Mouse (Mus musculus) liver, adult 2 months (tissue): ENCODE measurements at regions not wholly inside any gene's neighbourhood (a gene's known extent, or its start where the extent isn't known, plus 50 kb on each side); places are given as distances from the start of the nearest gene placed in this dataset.

Source experiments
- CTCF ChIP-seq: fragments of 200-500 bp; IDR thresholded peaks from 2 replicates; pipeline ENCODE4 v1.5.1; 2011; ENCODE audit warnings: low read depth, low read length, control low read depth
- POLR2A ChIP-seq: fragments of 200-500 bp; IDR thresholded peaks from 2 replicates; pipeline ENCODE4 v1.6.1; 2011; ENCODE audit warnings: low read length, control low read depth; ENCODE audit not compliant: insufficient read depth; ENCODE audit errors: extremely low read depth

- TF ChIP-seq CTCF = no peak
- TF ChIP-seq POLR2A = no peak
These were observed 595.2 kb upstream of the Camk1g start for GRCm38 (mm10) chr1:193965278-193965677.
